Mouse (Mus musculus): ENCODE data around the gene Rer1.

The Rer1 gene

GRCm38 (mm10) chr4:155086108-155087024 lies at the start of gene Rer1, which contains the start of gene Morn1:
Gene Rer1, minus strand, starts transcription at chr4:155086382.
Gene Morn1, plus strand, starts transcription at chr4:155086577.
- DNase-seq (ENCODE audit: low read depth): peak; percentile 99

GRCm38 (mm10) chr4:155134686-155135172 lies 48.5 kb upstream of the Rer1 start:
- no peak for DNase-seq (ENCODE audit: low read depth)

GRCm38 (mm10) chr4:155133658-155134417 lies 47.7 kb upstream of the Rer1 start:
- DNase-seq (ENCODE audit: low read depth): no peak

- DNase-seq (ENCODE audit: low read depth): peak; percentile 34
Observed at GRCm38 (mm10) chr4:155133188-155133587, 47.0 kb upstream of the Rer1 start.

- DNase-seq (ENCODE audit: low read depth): no peak
Observed at GRCm38 (mm10) chr4:155130616-155131015, 44.4 kb upstream of the Rer1 start.

GRCm38 (mm10) chr4:155129996-155130395 lies 43.8 kb upstream of the Rer1 start:
- no peak for DNase-seq (ENCODE audit: low read depth)

GRCm38 (mm10) chr4:155129132-155129917 lies 43.1 kb upstream of the Rer1 start:
- DNase-seq (ENCODE audit: low read depth): peak; percentile 66

GRCm38 (mm10) chr4:155128411-155128810 lies 42.2 kb upstream of the Rer1 start:
- DNase-seq (ENCODE audit: low read depth): no peak

- DNase-seq (ENCODE audit: low read depth): peak; percentile 98
Observed at GRCm38 (mm10) chr4:155126602-155127372, 40.6 kb upstream of the Rer1 start.

GRCm38 (mm10) chr4:155126194-155126593 lies 40.0 kb upstream of the Rer1 start:
- no peak for DNase-seq (ENCODE audit: low read depth)

- DNase-seq (ENCODE audit: low read depth): peak; percentile 77
Observed at GRCm38 (mm10) chr4:155125310-155125709, 39.1 kb upstream of the Rer1 start.

GRCm38 (mm10) chr4:155123868-155124534 lies 37.8 kb upstream of the Rer1 start:
- no peak for DNase-seq (ENCODE audit: low read depth)

GRCm38 (mm10) chr4:155122444-155123040 lies 36.4 kb upstream of the Rer1 start:
- DNase-seq (ENCODE audit: low read depth): no peak

- no peak for DNase-seq (ENCODE audit: low read depth)
Observed at GRCm38 (mm10) chr4:155121915-155122443, 35.8 kb upstream of the Rer1 start.

GRCm38 (mm10) chr4:155121222-155121621 lies 35.0 kb upstream of the Rer1 start:
- no peak for DNase-seq (ENCODE audit: low read depth)

GRCm38 (mm10) chr4:155120583-155120982 lies 34.4 kb upstream of the Rer1 start:
- DNase-seq (ENCODE audit: low read depth): no peak

GRCm38 (mm10) chr4:155120038-155120437 lies 33.9 kb upstream of the Rer1 start:
- no peak for DNase-seq (ENCODE audit: low read depth)

GRCm38 (mm10) chr4:155118278-155118677 lies 32.1 kb upstream of the Rer1 start:
- DNase-seq (ENCODE audit: low read depth): no peak

GRCm38 (mm10) chr4:155117396-155117978 lies 31.3 kb upstream of the Rer1 start:
- no peak for DNase-seq (ENCODE audit: low read depth)
